Mouse (Mus musculus) thymus, postnatal 36 days (tissue): Measurements from ENCODE around the gene Mis12.

Experiments used
- DNase-seq, 2 experiments: peaks; one replicate each; pipeline ENCODE4 v3.0.0; 2022; ENCODE audit warnings: mixed read lengths in 2 of 2

Gene Mis12

GRCm38 (mm10) chr11:71018416-71019200 is 803 bp upstream of the Mis12 start:
- DNase-seq, result no peak

GRCm38 (mm10) chr11:71028280-71028679 is 8.9 kb downstream of the Mis12 start:
- DNase-seq, result no peak

GRCm38 (mm10) chr11:71029403-71030118 is 10.2 kb downstream of the Mis12 start:
- no peak for DNase-seq

- DNase-seq, result no peak
These were observed 12.7 kb downstream of the Mis12 start for GRCm38 (mm10) chr11:71032070-71032469.

- no peak for DNase-seq
These were observed 13.2 kb downstream of the Mis12 start for GRCm38 (mm10) chr11:71032491-71033162.

GRCm38 (mm10) chr11:71033163-71033761 is 13.9 kb downstream of the Mis12 start, which contains the start of gene 6330403K07Rik:
TSS of gene 6330403K07Rik (minus strand) at chr11:71033513.
- peak; percentile 2 to 11 for DNase-seq

GRCm38 (mm10) chr11:71039526-71040298 is 20.3 kb downstream of the Mis12 start:
- no peak for DNase-seq

- DNase-seq, result no peak
These were observed 33.1 kb downstream of the Mis12 start for GRCm38 (mm10) chr11:71052554-71052953.

GRCm38 (mm10) chr11:71076342-71076741 is 56.9 kb downstream of the Mis12 start:
- DNase-seq, result no peak
